Mouse (Mus musculus): Measurements from ENCODE around the gene Acr. TPM values are rescaled to one million over a fixed set of nuclear protein-coding genes. Genes with fewer than 3 reads are reported as not detected.

Acr gene
- polyA plus RNA-seq, 1 experiment from 2014 or later = 0.22 TPM

DNA sequence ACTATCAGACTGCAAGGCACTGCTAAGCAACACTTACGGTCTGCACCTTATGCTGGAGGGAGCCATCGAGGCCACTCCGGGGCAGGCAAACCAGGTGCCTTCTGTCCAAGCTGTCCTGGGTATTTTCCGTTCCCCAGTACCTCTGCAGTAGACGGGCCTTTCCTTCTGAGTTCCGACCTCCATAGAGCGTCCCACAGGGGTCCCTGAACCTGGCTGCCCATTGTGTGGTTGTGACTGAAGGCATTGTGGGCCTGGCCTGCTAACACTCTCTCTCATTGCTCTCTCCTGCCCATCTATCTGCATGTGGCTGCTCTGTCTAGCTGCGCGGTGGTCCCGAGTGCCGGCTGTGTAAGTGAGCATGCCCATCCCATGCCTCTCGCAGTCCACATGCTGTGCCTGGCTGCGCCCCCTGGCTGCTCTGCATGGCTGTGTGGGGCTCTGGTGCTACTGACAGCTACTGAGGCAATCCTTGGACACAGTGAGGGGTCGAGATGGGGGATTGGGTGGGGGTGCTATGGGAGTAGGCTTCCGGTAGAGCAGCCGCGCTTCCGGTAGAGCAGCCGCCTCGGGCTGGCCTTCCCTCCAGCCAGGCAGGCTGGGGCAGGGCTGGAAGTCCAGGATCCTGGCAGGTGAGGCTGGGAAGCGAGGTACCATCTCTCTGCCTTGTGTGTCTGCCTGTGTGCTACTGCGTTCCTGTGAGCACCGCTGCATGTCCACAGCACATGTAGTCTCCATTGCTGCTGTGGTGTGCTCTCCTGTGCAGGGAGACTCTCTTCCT lies 11.5 kb upstream of the Acr start:
- DNase-seq (ENCODE audit: low spot score) (no peak), ATAC-seq (ENCODE audit: low read depth) (peak; percentile 42; the same call in 1 of the 2 replicates)
- Histone ChIP-seq H3K27ac (replicated peaks; ENCODE audit: low read depth, low read length) (no peak overlapping the region), H3K4me2 (ENCODE audit: low read depth, low read length) (peak overlapping the region; percentile 49), H3K4me1 (ENCODE audit: control insufficient read depth, insufficient read depth, low read length) (peaks cover 17% of the 10 kb centered on the region; the same call in 1 of the 2 replicates), H3K9ac (ENCODE audit: low read depth, low read length) (no peak overlapping the region), H3K36me3 (ENCODE audit: control insufficient read depth, insufficient read depth, low read length) (0 out of 2 replicates have a peak, but pooled peaks cover 8% of the 10 kb centered on the region), H3K4me3 (ENCODE audit: low read depth, low read length) (0 out of 2 replicates have a peak overlapping the region, but pooled peaks have one; percentile 2), H3K27me3 (replicated peaks; ENCODE audit: control insufficient read depth, insufficient read depth, low read length) (peaks cover 39% of the 10 kb centered on the region), H3K9me3 (ENCODE audit: control insufficient read depth, low read length) (no peaks in the 10 kb centered on the region)
- WGBS = 21% methylated on average over 12 of the region's 23 CpGs

GRCm38 (mm10) chr15:89557179-89557995 lies 10.7 kb upstream of the Acr start:
- Histone ChIP-seq H3K27ac (replicated peaks; ENCODE audit: low read depth, low read length) (no peak overlapping the region), H3K9me3 (ENCODE audit: control insufficient read depth, low read length) (no peaks in the 10 kb centered on the region), H3K27me3 (replicated peaks; ENCODE audit: control insufficient read depth, insufficient read depth, low read length) (peaks cover 39% of the 10 kb centered on the region), H3K4me3 (ENCODE audit: low read depth, low read length) (peak overlapping the region; percentile 26), H3K9ac (ENCODE audit: low read depth, low read length) (peak overlapping the region; percentile 22; the same call in 1 of the 2 replicates), H3K36me3 (ENCODE audit: control insufficient read depth, insufficient read depth, low read length) (0 out of 2 replicates have a peak, but pooled peaks cover 5% of the 10 kb centered on the region), H3K4me1 (ENCODE audit: control insufficient read depth, insufficient read depth, low read length) (peaks cover 17% of the 10 kb centered on the region; the same call in 1 of the 2 replicates), H3K4me2 (ENCODE audit: low read depth, low read length) (peak overlapping the region; percentile 49)
- DNase-seq (ENCODE audit: low spot score) (no peak), ATAC-seq (ENCODE audit: low read depth) (no peak)
- WGBS = 14% methylated on average over 38 of the region's 40 CpGs

DNA sequence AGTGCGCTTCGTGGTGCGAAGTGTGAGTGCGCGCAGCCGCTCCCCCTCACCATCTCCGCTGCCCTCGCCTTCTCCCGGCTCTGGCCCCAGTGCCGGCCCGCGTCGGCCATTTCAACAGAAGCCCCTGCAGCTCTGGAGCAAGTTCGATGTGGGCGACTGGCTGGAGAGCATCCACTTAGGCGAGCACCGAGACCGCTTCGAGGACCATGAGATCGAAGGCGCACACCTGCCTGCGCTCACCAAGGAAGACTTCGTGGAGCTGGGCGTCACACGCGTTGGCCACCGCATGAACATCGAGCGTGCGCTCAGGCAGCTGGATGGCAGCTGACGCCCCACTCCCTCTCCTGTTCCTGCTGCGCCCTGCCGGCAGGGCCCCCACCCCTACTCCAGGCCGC lies 10.1 kb upstream of the Acr start:
- peak overlapping the region; percentile 26 for H3K4me3 ChIP-seq (ENCODE audit: low read depth, low read length)
- DNase-seq (ENCODE audit: low spot score) = peak; percentile 16
- peak overlapping the region; percentile 22; the same call in 1 of the 2 replicates for H3K9ac ChIP-seq (ENCODE audit: low read depth, low read length)
- H3K4me1 ChIP-seq (ENCODE audit: control insufficient read depth, insufficient read depth, low read length) = peaks cover 17% of the 10 kb centered on the region; the same call in 1 of the 2 replicates
- H3K9me3 ChIP-seq (ENCODE audit: control insufficient read depth, low read length) = no peaks in the 10 kb centered on the region
- H3K27ac ChIP-seq (replicated peaks; ENCODE audit: low read depth, low read length) = no peak overlapping the region
- 6% methylated on average over 30 of the region's 34 CpGs for WGBS
- H3K4me2 ChIP-seq (ENCODE audit: low read depth, low read length) = peak overlapping the region; percentile 49
- peaks cover 39% of the 10 kb centered on the region for H3K27me3 ChIP-seq (replicated peaks; ENCODE audit: control insufficient read depth, insufficient read depth, low read length)
- no peaks in the 10 kb centered on the region for H3K36me3 ChIP-seq (ENCODE audit: control insufficient read depth, insufficient read depth, low read length)
- ATAC-seq (ENCODE audit: low read depth) = peak; percentile 24; the same call in 1 of the 2 replicates

DNA sequence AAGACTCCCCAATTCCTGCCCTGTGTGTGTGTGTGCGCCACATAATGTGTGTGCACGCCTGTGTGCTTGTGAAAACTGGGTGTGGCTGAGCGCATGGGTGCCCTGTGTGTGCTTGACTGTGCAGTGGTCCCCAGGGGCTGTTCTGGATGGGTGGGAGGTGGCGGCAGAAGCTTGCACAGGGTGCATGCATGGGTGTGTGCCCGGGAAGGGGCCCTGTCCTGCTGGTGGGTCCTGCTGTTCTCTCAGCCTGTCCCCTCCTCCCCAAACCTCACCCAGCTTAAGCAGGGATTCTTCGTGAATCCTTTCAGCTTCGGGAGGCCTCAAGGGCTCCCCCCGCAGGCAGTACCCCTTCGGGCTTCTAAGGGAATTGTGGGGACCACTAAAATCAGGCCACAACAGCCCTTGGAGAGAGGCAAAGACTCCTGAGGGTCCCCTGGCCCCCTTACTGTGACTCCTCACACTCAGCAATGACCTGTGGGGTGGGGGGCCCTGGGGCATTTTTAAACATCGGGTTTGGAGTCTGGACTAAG lies 8.9 kb upstream of the Acr start:
- 43% methylated on average over 10 of the region's 10 CpGs for WGBS
- peaks cover 39% of the 10 kb centered on the region for H3K27me3 ChIP-seq (replicated peaks; ENCODE audit: control insufficient read depth, insufficient read depth, low read length)
- no peak for DNase-seq (ENCODE audit: low spot score)

GRCm38 (mm10) chr15:89572147-89572546 lies 4.0 kb downstream of the Acr start:
- H3K27me3 ChIP-seq (replicated peaks; ENCODE audit: control insufficient read depth, insufficient read depth, low read length) = no peaks in the 10 kb centered on the region
- H3K9ac ChIP-seq (ENCODE audit: low read depth, low read length) = no peak overlapping the region
- H3K4me3 ChIP-seq (ENCODE audit: low read depth, low read length) = no peak overlapping the region
- no peaks in the 10 kb centered on the region for H3K9me3 ChIP-seq (ENCODE audit: control insufficient read depth, low read length)
- H3K27ac ChIP-seq (replicated peaks; ENCODE audit: low read depth, low read length) = no peak overlapping the region
- no peak for DNase-seq (ENCODE audit: low spot score)
- H3K4me2 ChIP-seq (ENCODE audit: low read depth, low read length) = no peak overlapping the region
- WGBS = 62% methylated on average over 8 of the region's 8 CpGs
- no peak for ATAC-seq (ENCODE audit: low read depth)
- H3K4me1 ChIP-seq (ENCODE audit: control insufficient read depth, insufficient read depth, low read length) = no peaks in the 10 kb centered on the region
- no peaks in the 10 kb centered on the region for H3K36me3 ChIP-seq (ENCODE audit: control insufficient read depth, insufficient read depth, low read length)

More for the DNA sequence above, 8.9 kb upstream of the Acr start:
- no peak overlapping the region for H3K27ac ChIP-seq (replicated peaks; ENCODE audit: low read depth, low read length)
- no peak overlapping the region for H3K9ac ChIP-seq (ENCODE audit: low read depth, low read length)
- no peak for ATAC-seq (ENCODE audit: low read depth)
- H3K9me3 ChIP-seq (ENCODE audit: control insufficient read depth, low read length) = no peaks in the 10 kb centered on the region
- H3K4me3 ChIP-seq (ENCODE audit: low read depth, low read length) = no peak overlapping the region
- no peak overlapping the region for H3K4me2 ChIP-seq (ENCODE audit: low read depth, low read length)
- peaks cover 17% of the 10 kb centered on the region; the same call in 1 of the 2 replicates for H3K4me1 ChIP-seq (ENCODE audit: control insufficient read depth, insufficient read depth, low read length)
- H3K36me3 ChIP-seq (ENCODE audit: control insufficient read depth, insufficient read depth, low read length) = no peaks in the 10 kb centered on the region

DNA sequence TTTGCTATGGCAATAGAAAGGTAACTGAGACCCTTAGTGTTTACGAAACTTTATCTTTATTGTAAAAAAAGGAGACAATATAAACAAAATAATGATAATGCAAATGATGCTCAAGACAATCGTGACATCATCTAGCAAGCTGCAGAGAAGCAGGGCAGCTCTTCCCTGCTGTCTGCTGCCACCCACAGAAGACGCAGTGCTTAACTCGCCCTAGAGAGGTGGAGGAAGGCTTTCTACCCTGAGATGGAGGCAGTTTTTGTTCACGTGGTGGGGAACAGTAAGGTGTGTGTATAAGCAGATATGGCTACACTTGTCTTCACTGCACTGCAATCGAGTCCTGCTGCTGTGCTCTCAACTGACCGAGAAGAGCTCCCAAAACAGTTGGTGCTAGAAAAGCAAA lies 14.4 kb downstream of the Acr start:
- Histone ChIP-seq H3K36me3 (ENCODE audit: control insufficient read depth, insufficient read depth, low read length) (peaks cover 27% of the 10 kb centered on the region), H3K4me2 (ENCODE audit: low read depth, low read length) (no peak overlapping the region), H3K9me3 (ENCODE audit: control insufficient read depth, low read length) (no peaks in the 10 kb centered on the region), H3K4me1 (ENCODE audit: control insufficient read depth, insufficient read depth, low read length) (no peaks in the 10 kb centered on the region), H3K27me3 (replicated peaks; ENCODE audit: control insufficient read depth, insufficient read depth, low read length) (no peaks in the 10 kb centered on the region), H3K27ac (replicated peaks; ENCODE audit: low read depth, low read length) (no peak overlapping the region), H3K9ac (ENCODE audit: low read depth, low read length) (no peak overlapping the region), H3K4me3 (ENCODE audit: low read depth, low read length) (no peak overlapping the region)
- DNase-seq (ENCODE audit: low spot score) = no peak
- no peak for ATAC-seq (ENCODE audit: low read depth)
- WGBS = 89% methylated on average over 7 of the region's 7 CpGs

DNA sequence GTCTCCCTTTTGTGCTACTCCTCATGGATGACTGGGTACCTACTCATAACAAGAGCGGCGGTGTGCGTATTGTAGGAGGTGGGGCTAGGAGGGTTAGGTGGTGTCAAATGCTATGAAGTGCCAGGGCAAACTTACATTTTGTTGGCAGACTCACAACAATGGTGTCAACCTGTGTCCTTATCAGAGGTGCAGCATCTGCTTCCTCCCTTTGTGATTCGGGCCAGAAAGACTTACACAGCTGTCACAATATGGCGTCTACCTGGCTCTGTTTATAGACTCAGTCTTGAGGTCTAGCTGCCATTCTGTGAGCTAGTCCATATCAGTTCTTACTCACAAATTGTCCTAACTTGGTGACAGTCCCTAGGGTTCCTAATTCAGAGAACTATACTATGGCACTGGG lies 17.0 kb downstream of the Acr start:
- no peak overlapping the region for H3K9ac ChIP-seq (ENCODE audit: low read depth, low read length)
- peaks cover 29% of the 10 kb centered on the region for H3K36me3 ChIP-seq (ENCODE audit: control insufficient read depth, insufficient read depth, low read length)
- H3K27ac ChIP-seq (replicated peaks; ENCODE audit: low read depth, low read length) = no peak overlapping the region
- H3K4me2 ChIP-seq (ENCODE audit: low read depth, low read length) = no peak overlapping the region
- no peak overlapping the region for H3K4me3 ChIP-seq (ENCODE audit: low read depth, low read length)
- DNase-seq (ENCODE audit: low spot score) = no peak
- 97% methylated on average over 5 of the region's 5 CpGs for WGBS
- no peaks in the 10 kb centered on the region for H3K9me3 ChIP-seq (ENCODE audit: control insufficient read depth, low read length)
- no peak for ATAC-seq (ENCODE audit: low read depth)
- no peaks in the 10 kb centered on the region for H3K27me3 ChIP-seq (replicated peaks; ENCODE audit: control insufficient read depth, insufficient read depth, low read length)
- H3K4me1 ChIP-seq (ENCODE audit: control insufficient read depth, insufficient read depth, low read length) = no peaks in the 10 kb centered on the region

- Histone ChIP-seq H3K27me3 (replicated peaks; ENCODE audit: control insufficient read depth, insufficient read depth, low read length) (no peaks in the 10 kb centered on the region), H3K4me2 (ENCODE audit: low read depth, low read length) (no peak overlapping the region), H3K9ac (ENCODE audit: low read depth, low read length) (no peak overlapping the region), H3K4me3 (ENCODE audit: low read depth, low read length) (no peak overlapping the region), H3K4me1 (ENCODE audit: control insufficient read depth, insufficient read depth, low read length) (0 out of 2 replicates have a peak, but pooled peaks cover 4% of the 10 kb centered on the region), H3K27ac (replicated peaks; ENCODE audit: low read depth, low read length) (no peak overlapping the region), H3K9me3 (ENCODE audit: control insufficient read depth, low read length) (no peaks in the 10 kb centered on the region), H3K36me3 (ENCODE audit: control insufficient read depth, insufficient read depth, low read length) (peaks cover 29% of the 10 kb centered on the region)
- ATAC-seq (ENCODE audit: low read depth) = no peak
- DNase-seq (ENCODE audit: low spot score) = no peak
- 92% methylated on average over 10 of the region's 11 CpGs for WGBS
These were observed 17.5 kb downstream of the Acr start for GRCm38 (mm10) chr15:89585631-89586030.

All from embryonic facial prominence, embryonic 14.5 days (tissue).